Mouse (Mus musculus) kidney, adult 2 months (tissue): ENCODE measurements around the gene Hcar1.

Source experiments
- CTCF ChIP-seq: fragments of 200-500 bp; conservative IDR thresholded peaks from 2 replicates; pipeline ENCODE4 v1.5.1; 2011; ENCODE audit warnings: low read depth, mild to moderate bottlenecking, control low read depth, low read length, moderate library complexity, mixed read lengths; ENCODE audit not compliant: insufficient read depth, insufficient read length
- POLR2A ChIP-seq: fragments of 200-500 bp; IDR thresholded peaks from one replicate; pipeline ENCODE4 v1.6.1; 2011; ENCODE audit warnings: low read depth, low read length, control low read depth

- no peak for TF ChIP-seq CTCF
- TF ChIP-seq POLR2A: no peak
Observed at GRCm38 (mm10) chr5:123927118-123927517, 47.3 kb upstream of the Hcar1 start, which contains the start of gene Gm43518.
